Mouse (Mus musculus) cortical plate, adult 2 months (tissue): ENCODE data around the gene Lama5.

Experiments used
- CTCF ChIP-seq: fragments of 200-500 bp; IDR thresholded peaks from 2 replicates; pipeline ENCODE4 v1.5.1; 2011; ENCODE audit warnings: mild to moderate bottlenecking, control low read depth, low read length; ENCODE audit not compliant: insufficient read depth; ENCODE audit errors: extremely low read depth
- POLR2A ChIP-seq: fragments of 200-500 bp; IDR thresholded peaks from 2 replicates; pipeline ENCODE4 v1.6.1; 2011; ENCODE audit warnings: mild to moderate bottlenecking, low read length, control low read depth; ENCODE audit not compliant: insufficient read depth; ENCODE audit errors: extremely low read depth

GRCm38 (mm10) chr2:180172152-180172551 lies 53.5 kb downstream of the Lama5 start:
- TF ChIP-seq CTCF (no peak), POLR2A (no peak)
